Comparison of ENCODE assay signal across 9 mouse cellular contexts in genomic region chr12:79208703-79209464, GRCm38 (mm10). TPM values are rescaled to one million over a fixed set of nuclear protein-coding genes. Genes with fewer than 3 reads are reported as not detected.
DNase-seq lines count a peak whose midpoint lies in the region; ATAC-seq and TF ChIP-seq lines count a peak whose summit lies in the region.
"Had no signal": no experiment of that assay in that cellular context is flagged by ENCODE, and none has a peak within 500 bp of the region (broad histone marks: within the 10 kb centered on the region; RNA-seq: fewer than 3 reads in every experiment).

Rdh12 (plus strand) TSS chr12:79208914.

- peaks cover 3% of the 10 kb centered on the region; the same call in 1 of the 2 replicates for H3K27me3 ChIP-seq in erythroblast, embryonic 14.5 days (ENCODE audit: control insufficient read depth)

- H3K27ac ChIP-seq in left cerebral cortex, adult 2 months, result no peak within 1 kb of the TSS

- peak; percentile 91 for ATAC-seq in cerebellum, adult (ENCODE audit: insufficient number of reproducible peaks, low FRiP score, low TSS enrichment)
- peak; percentile 94 for ATAC-seq in megakaryocyte progenitor cell, adult 5-6 weeks (replicated peaks; ENCODE audit: poor library complexity)

- no peak for DNase-seq in cerebellum, adult 11 months
- peak; percentile 33 to 65 for DNase-seq in adrenal gland, postnatal 36 days
- peak; percentile 11 for DNase-seq in heart, postnatal 4 days
- peak; percentile 26 to 27 for DNase-seq in left cerebral cortex, adult 2 months (ENCODE audit: extremely low spot score in 1 of 2, low spot score in 2 of 2)
- DNase-seq in right cerebral cortex, postnatal 25 days, result peak; percentile 38

- intact Hi-C loops in left cerebral cortex, adult 2 months (cut with DNase I), result no loop called here

- no peaks in the 10 kb centered on the region for H3K36me3 ChIP-seq in erythroblast, embryonic 14.5 days (ENCODE audit: control insufficient read depth)
- H3K36me3 ChIP-seq: G1E had no signal

- peak within 1 kb of the TSS; percentile 48 for H3K4me3 ChIP-seq in erythroblast, embryonic 14.5 days (replicated peaks)
- H3K4me3 ChIP-seq in left cerebral cortex, adult 2 months, result peak within 1 kb of the TSS; percentile 48

- peaks cover 6% of the 10 kb centered on the region for H3K4me1 ChIP-seq in erythroblast, embryonic 14.5 days (ENCODE audit: control insufficient read depth)

- H3K9me3 ChIP-seq in erythroblast, embryonic 14.5 days (ENCODE audit: control insufficient read depth, low read length), result no peaks in the 10 kb centered on the region
- H3K9me3 ChIP-seq: G1E had no signal

- no peak for TF ChIP-seq CTCF in left cerebral cortex, adult 2 months (IDR thresholded peaks at IDR 0.05)

RNA-seq across cellular contexts. Expression of gene Rdh12, which starts in this region (rescaled TPM):
- under 1 TPM; 0.43 TPM for total RNA-seq in adrenal gland, postnatal 36 days (2021)
- polyA plus RNA-seq in erythroblast, embryonic 14.5 days (2012), result 0.04 TPM in 1 of 2 replicates, not detected in the other
- total RNA-seq in heart, postnatal 4 days (2021), result not detected
- 1 to 10 TPM; 1.8 to 2.1 TPM for total RNA-seq in left cerebral cortex, adult 2 months (2021)
- 7.0 and 9.1 TPM in 2 replicates for total RNA-seq in megakaryocyte progenitor cell, adult 5-6 weeks (2015)
- total RNA-seq in megakaryocyte progenitor cell, adult 5-6 weeks (2017), result 7.1 and 10.5 TPM in 2 replicates
- polyA plus RNA-seq: G1E had no signal

Comparison
In these comparisons a context has a peak if more than half of its experiments do, and no peak if none do; other contexts are left out.
1. Peak in DNase-seq in adrenal gland, postnatal 36 days; RNA of the gene not detected or under 1 TPM.
2. Peak in DNase-seq in heart, postnatal 4 days; RNA of the gene not detected or under 1 TPM.